Mouse (Mus musculus): ENCODE results near the gene Igfn1.

DNA sequence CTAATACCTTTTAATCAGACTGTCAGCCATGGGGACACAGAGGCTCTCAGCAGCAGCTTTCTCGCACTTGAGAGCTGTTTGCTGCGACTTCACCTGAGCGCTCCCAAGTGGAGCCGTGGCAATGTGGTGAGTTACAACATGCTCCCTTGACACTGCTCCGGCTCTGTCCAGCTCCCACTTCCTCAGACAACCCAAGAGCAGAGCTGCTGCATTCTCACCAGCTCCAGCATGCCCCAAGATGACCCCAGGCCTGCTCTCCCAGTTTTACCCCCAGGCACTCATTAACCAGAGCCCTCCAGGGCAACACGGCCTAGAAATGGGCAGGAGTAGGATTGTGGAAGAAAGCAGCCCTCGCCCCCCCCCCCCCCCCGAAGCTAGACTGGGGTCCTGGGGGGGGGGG lies 25.6 kb upstream of the Igfn1 start:
- TF ChIP-seq USF2 (conservative IDR thresholded peaks at IDR 0.05; ENCODE audit: low read depth, low read length) (no peak), POLR2A (IDR thresholded peaks at IDR 0.05; ENCODE audit: low read depth, low read length) (no peak), ZKSCAN1 (IDR thresholded peaks at IDR 0.05; ENCODE audit: borderline replicate concordance, low read depth, low read length) (no peak), NRF1 (IDR thresholded peaks at IDR 0.05; ENCODE audit: low read depth, low read length) (no peak), SIN3A (IDR thresholded peaks at IDR 0.05; ENCODE audit: low read length) (no peak), MXI1 (IDR thresholded peaks at IDR 0.05; ENCODE audit: low read depth, low read length) (no peak), EP300 (IDR thresholded peaks at IDR 0.05; ENCODE audit: low read length) (no peak), CTCF (conservative IDR thresholded peaks at IDR 0.05 in 1 of 2, IDR thresholded peaks at IDR 0.05 in 1 of 2; ENCODE audit: low read depth in 2 of 2, low read length in 2 of 2) (no peak), CHD1 (IDR thresholded peaks at IDR 0.05; ENCODE audit: low read depth, low read length) (no peak), JUND (conservative IDR thresholded peaks at IDR 0.05; ENCODE audit: low read depth, low read length) (no peak), E2F4 (IDR thresholded peaks at IDR 0.05; ENCODE audit: insufficient replicate concordance, low read depth, low read length) (no peak), RCOR1 (conservative IDR thresholded peaks at IDR 0.05; ENCODE audit: low read depth, low read length) (no peak), CHD2 (IDR thresholded peaks at IDR 0.05; ENCODE audit: low read length) (no peak), USF1 (IDR thresholded peaks at IDR 0.05; ENCODE audit: low read depth, low read length) (no peak)

Measured in CH12.LX (cell line).